Mouse (Mus musculus) neutrophil, adult 59 days (primary cell): ENCODE data around the gene Eif3k. TPM values are rescaled to one million over a fixed set of nuclear protein-coding genes. Genes with fewer than 3 reads are reported as not detected.

Experiments used
- total RNA-seq, 2 experiments: library from RNA; stranded (reverse); gene quantifications; 1 replicate in 1 of 2; 2 replicates in 1 of 2; pipeline ENCODE4 v1.2.4; 2023

The Eif3k gene
- 100 to 1,000 TPM; 178 to 190 TPM for total RNA-seq

GRCm38 (mm10) chr7:28981651-28982273 lies at the start of gene Eif3k, which contains the start of gene Map4k1:
Gene Eif3k (minus strand): TSS chr7:28981864.
Gene Map4k1 (plus strand): TSS chr7:28982050.

DNA sequence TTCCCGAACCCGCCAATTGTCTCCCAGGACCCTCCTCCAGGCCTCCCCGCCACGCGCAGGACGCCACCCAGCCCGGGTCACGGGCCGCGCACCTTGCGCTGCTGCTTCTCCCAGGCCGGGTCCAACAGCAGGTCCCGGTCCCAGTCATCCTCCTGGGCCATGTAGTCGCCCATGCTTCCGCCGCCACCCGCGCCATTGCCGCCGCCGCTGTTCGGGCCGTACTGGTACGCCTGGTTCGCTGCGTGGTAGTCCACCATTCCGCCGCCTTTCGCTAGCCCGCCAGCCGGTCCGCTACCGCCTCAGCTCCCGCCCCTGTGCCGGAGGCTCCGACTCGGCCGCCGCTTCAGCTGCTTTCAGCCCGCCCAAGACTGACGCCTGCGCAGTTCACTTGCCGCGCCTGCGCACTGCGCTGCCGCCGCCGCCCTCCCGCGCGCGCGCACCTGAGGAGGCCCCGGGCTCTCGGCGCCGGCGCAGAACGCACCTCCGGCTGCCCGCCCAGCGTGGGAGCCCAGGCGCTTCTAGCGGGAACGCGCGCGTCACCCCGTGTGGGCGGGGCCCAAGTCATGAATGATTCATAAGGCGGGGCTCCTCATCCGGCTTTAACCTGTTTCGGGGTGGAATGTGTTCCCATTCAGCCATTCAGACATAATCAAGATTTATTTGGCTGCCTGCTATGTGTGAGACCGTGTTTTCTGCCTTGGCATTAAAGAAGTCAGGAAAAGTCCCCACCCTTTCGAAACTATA lies 19.6 kb downstream of the Eif3k start, which contains the start of gene Actn4:
TSS of gene Actn4 (minus strand) at position 414 of the 744 bp plus-strand sequence.

Other genes starting within 250 kb of the Eif3k start
- 10 to 100 TPM; 18.3 to 19.9 TPM for gene Mrps12, start 240.0 kb downstream of the Eif3k start, total RNA-seq
- 1 to 10 TPM; 8.3 to 9.0 TPM for gene Sars2, start 239.9 kb downstream of the Eif3k start, total RNA-seq
- gene Ccer2, start 225.7 kb downstream of the Eif3k start, total RNA-seq, result not detected
- gene Sirt2, start 215.1 kb downstream of the Eif3k start, total RNA-seq, result 10 to 100 TPM; 63.2 to 65.6 TPM
- gene Nfkbib, start 214.4 kb downstream of the Eif3k start, total RNA-seq, result 10 to 100 TPM; 39.1 to 41.4 TPM
- gene Rinl, start 192.9 kb downstream of the Eif3k start, total RNA-seq, result 100 to 1,000 TPM in 1 of 2 experiments, 10 to 100 TPM in 1; 91.3 to 113 TPM
- 100 to 1,000 TPM; 409 to 451 TPM for gene Hnrnpl, start 173.3 kb downstream of the Eif3k start, total RNA-seq
- 100 to 1,000 TPM; 101 to 105 TPM for gene Ech1, start 156.6 kb downstream of the Eif3k start, total RNA-seq
- gene Lgals4, start 148.0 kb downstream of the Eif3k start, total RNA-seq, result 10 to 100 TPM; 16.5 to 19.9 TPM
- not detected for gene Lgals7, start 118.0 kb downstream of the Eif3k start, total RNA-seq
- not detected for gene Capn12, start 100.4 kb downstream of the Eif3k start, total RNA-seq
- 100 to 1,000 TPM; 113 to 116 TPM for gene Actn4, start 19.5 kb downstream of the Eif3k start, total RNA-seq
- 10 to 100 TPM; 33.6 to 51.4 TPM for gene Map4k1, start 186 bp upstream of the Eif3k start, total RNA-seq
- gene Ryr1, start 143.3 kb upstream of the Eif3k start, total RNA-seq, result under 1 TPM; 0.09 to 0.18 TPM
- 100 to 1,000 TPM; 301 to 302 TPM for gene Rasgrp4, start 153.0 kb upstream of the Eif3k start, total RNA-seq
- 10 to 100 TPM; 14.3 to 19.2 TPM for gene Fam98c, start 174.4 kb upstream of the Eif3k start, total RNA-seq
- gene Ggn, start 188.3 kb upstream of the Eif3k start, total RNA-seq, result under 1 TPM; 0.37 to 0.40 TPM
- gene Spred3, start 188.5 kb upstream of the Eif3k start, total RNA-seq, result 1 to 10 TPM; 1.6 to 2.1 TPM
- 100 to 1,000 TPM; 160 to 185 TPM for gene Psmd8, start 198.8 kb upstream of the Eif3k start, total RNA-seq
- 1 to 10 TPM; 1.7 to 2.5 TPM for gene Catsperg1, start 232.2 kb upstream of the Eif3k start, total RNA-seq